Mouse (Mus musculus): Measurements from ENCODE around the gene Snap47. TPM values are rescaled to one million over a fixed set of nuclear protein-coding genes. Genes with fewer than 3 reads are reported as not detected.

The Snap47 gene
- 557 and 614 TPM in 2 replicates for polyA plus RNA-seq (2015; fragmentation: Nextera tagmentation; extraction: Ambion mirVana)

DNA sequence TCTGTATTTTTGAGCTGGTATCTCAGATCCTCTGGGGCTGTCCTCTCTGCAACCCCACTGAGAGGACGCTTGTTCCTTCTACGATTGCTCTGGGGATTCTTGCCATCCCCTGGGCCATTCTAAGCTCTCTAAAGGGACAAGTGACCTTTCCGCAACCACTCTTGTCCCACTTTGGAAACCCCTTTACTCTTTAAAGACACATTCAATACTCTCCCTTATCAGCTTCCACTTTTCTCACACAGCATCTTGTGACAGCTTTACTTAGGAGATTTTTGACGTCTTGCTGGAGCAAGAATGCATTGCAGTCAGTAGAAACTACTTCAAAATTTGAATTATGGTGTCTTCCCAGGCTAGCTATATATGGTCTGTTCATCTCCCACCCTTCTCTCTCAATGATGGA is at the start of gene Snap47:
Gene Snap47 (minus strand): TSS at position 101 of the 400 bp plus-strand sequence.
- no peaks in the 10 kb centered on the region for H3K9me3 ChIP-seq (replicated peaks; ENCODE audit: control insufficient read depth, low read length, poor library complexity, severe bottlenecking)
- ATAC-seq: no peak
- H3K4me2 ChIP-seq (ENCODE audit: low read length): peak within 1 kb of the TSS; percentile 87
- peaks cover 19% of the 10 kb centered on the region for H3K36me3 ChIP-seq (ENCODE audit: control insufficient read depth, insufficient read depth, low read length)
- H3K4me1 ChIP-seq (ENCODE audit: control insufficient read depth, insufficient read depth, low read length): peaks cover 24% of the 10 kb centered on the region
- peak within 1 kb of the TSS; percentile 88 for H3K9ac ChIP-seq (ENCODE audit: low read depth, low read length)
- WGBS: 74% methylated on average over 4 of the region's 4 CpGs
- peak within 1 kb of the TSS; percentile 84 for H3K4me3 ChIP-seq (ENCODE audit: low read depth, low read length)
- peak within 1 kb of the TSS; percentile 85 for H3K27ac ChIP-seq (ENCODE audit: low read length)
- no peaks in the 10 kb centered on the region for H3K27me3 ChIP-seq (ENCODE audit: control insufficient read depth, insufficient read depth, low read depth, low read length)

DNA sequence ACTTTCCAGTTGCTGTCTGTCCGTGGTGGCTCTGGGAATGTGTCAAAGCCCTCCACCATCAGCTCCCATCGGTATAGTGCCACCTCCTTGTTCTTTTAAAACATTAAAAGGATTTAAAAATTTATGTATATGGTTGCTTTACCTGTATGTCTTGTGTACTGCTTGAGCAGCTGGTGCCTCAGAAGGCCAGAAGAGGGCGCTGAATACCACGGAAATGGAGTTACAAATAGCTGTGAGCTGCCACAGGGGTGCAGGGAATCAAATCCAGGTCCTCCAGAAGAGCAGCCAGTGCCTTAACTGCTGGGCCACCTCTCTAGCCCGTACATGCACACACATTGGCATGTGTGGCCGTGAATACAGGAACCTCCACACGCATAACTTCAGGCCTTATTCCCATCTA is 46.8 kb upstream of the Snap47 start:
- peaks cover 39% of the 10 kb centered on the region for H3K36me3 ChIP-seq (ENCODE audit: control insufficient read depth, insufficient read depth, low read length)
- H3K9ac ChIP-seq (ENCODE audit: low read depth, low read length): no peak overlapping the region
- H3K4me2 ChIP-seq (ENCODE audit: low read length): no peak overlapping the region
- no peaks in the 10 kb centered on the region for H3K4me1 ChIP-seq (ENCODE audit: control insufficient read depth, insufficient read depth, low read length)
- H3K9me3 ChIP-seq (replicated peaks; ENCODE audit: control insufficient read depth, low read length, poor library complexity, severe bottlenecking): no peaks in the 10 kb centered on the region
- no peak overlapping the region for H3K27ac ChIP-seq (ENCODE audit: low read length)
- WGBS: 94% methylated on average over 7 of the region's 7 CpGs
- no peaks in the 10 kb centered on the region for H3K27me3 ChIP-seq (ENCODE audit: control insufficient read depth, insufficient read depth, low read depth, low read length)
- no peak for ATAC-seq
- H3K4me3 ChIP-seq (ENCODE audit: low read depth, low read length): no peak overlapping the region

DNA sequence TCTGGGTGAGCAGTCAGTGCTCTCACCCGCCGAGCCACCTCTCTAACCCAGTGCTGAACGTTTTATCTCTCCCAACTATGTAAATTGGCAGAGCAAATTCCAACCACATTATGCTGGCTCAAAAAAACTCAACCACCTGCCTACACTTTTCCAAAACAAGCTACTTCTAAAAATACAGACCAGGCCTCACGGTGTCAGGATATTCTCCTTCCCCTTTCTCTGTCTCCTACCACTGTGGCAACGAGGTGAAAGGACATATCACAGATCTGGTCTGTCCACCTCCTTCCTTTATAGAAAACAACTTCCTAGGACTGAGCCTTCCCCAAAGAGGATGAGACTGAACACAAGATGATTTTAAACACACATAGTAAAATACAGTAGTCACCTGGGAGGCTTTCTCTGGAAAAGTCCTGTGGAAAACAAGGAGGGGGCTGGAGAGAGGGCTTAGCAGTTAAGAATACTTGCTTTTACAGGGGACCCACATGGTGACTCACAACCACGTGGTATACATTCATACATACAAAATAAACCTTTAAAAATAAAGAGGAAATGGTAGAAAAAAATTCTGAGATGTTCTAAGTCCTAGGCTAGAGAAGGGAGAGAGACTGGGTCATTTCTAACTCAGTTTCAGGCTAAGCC is 45.8 kb upstream of the Snap47 start:
- 83% methylated on average over 6 of the region's 6 CpGs for WGBS

DNA sequence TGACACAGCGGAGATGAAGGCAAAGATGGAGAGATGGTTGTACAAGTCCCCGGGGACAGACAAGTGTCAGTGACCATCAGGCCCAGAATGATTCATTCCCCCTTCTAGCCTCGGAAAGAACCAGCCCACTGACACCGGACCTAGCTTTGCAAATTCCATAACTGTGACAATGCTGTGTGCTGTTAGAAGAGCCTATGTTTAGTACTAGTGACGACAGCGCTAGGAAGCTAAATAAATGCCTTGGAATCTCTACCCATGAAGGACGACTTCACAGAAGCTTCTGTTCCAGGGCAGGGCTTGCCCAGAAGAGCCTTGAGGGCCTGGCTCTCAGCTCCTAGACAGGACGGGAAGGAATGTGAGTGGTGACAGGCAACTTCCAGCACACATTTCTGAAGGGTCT is 35.2 kb upstream of the Snap47 start:
- WGBS: 87% methylated on average over 8 of the region's 8 CpGs
- no peak overlapping the region for H3K4me2 ChIP-seq (ENCODE audit: low read length)
- H3K9me3 ChIP-seq (replicated peaks; ENCODE audit: control insufficient read depth, low read length, poor library complexity, severe bottlenecking): no peaks in the 10 kb centered on the region
- no peak overlapping the region for H3K4me3 ChIP-seq (ENCODE audit: low read depth, low read length)
- peaks cover 14% of the 10 kb centered on the region for H3K36me3 ChIP-seq (ENCODE audit: control insufficient read depth, insufficient read depth, low read length)
- H3K4me1 ChIP-seq (ENCODE audit: control insufficient read depth, insufficient read depth, low read length): no peaks in the 10 kb centered on the region
- ATAC-seq: no peak
- H3K27ac ChIP-seq (ENCODE audit: low read length): no peak overlapping the region
- no peak overlapping the region for H3K9ac ChIP-seq (ENCODE audit: low read depth, low read length)
- no peaks in the 10 kb centered on the region for H3K27me3 ChIP-seq (ENCODE audit: control insufficient read depth, insufficient read depth, low read depth, low read length)

More for the DNA sequence above, 45.8 kb upstream of the Snap47 start:
- H3K4me3 ChIP-seq (ENCODE audit: low read depth, low read length): no peak overlapping the region
- H3K27ac ChIP-seq (ENCODE audit: low read length): no peak overlapping the region
- H3K36me3 ChIP-seq (ENCODE audit: control insufficient read depth, insufficient read depth, low read length): peaks cover 36% of the 10 kb centered on the region
- ATAC-seq: no peak
- no peaks in the 10 kb centered on the region for H3K4me1 ChIP-seq (ENCODE audit: control insufficient read depth, insufficient read depth, low read length)
- H3K9me3 ChIP-seq (replicated peaks; ENCODE audit: control insufficient read depth, low read length, poor library complexity, severe bottlenecking): no peaks in the 10 kb centered on the region
- H3K27me3 ChIP-seq (ENCODE audit: control insufficient read depth, insufficient read depth, low read depth, low read length): no peaks in the 10 kb centered on the region
- no peak overlapping the region for H3K4me2 ChIP-seq (ENCODE audit: low read length)
- H3K9ac ChIP-seq (ENCODE audit: low read depth, low read length): no peak overlapping the region

DNA sequence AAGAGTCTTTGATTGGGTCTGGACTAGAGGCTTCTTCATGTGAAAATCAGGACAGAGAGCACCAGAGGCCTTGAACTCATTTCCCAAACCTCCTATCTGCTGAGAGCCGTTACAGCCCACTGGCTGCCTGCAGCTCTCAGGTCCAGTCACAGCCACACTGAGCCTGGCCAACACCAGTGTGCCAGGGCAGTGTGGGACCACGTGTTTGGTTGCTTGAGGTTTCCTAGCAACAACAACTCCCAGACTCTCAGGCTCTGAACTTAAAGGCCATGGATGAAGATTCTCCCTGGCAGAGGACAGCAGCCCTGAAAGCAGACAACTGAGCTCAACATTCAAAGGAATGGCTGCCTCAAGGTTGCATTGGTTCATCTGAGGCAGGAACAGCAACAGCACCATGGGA is 34.7 kb upstream of the Snap47 start:
- WGBS: 64% methylated on average over 2 of the region's 2 CpGs
- H3K4me3 ChIP-seq (ENCODE audit: low read depth, low read length): no peak overlapping the region
- no peak overlapping the region for H3K9ac ChIP-seq (ENCODE audit: low read depth, low read length)
- H3K4me1 ChIP-seq (ENCODE audit: control insufficient read depth, insufficient read depth, low read length): no peaks in the 10 kb centered on the region
- no peaks in the 10 kb centered on the region for H3K9me3 ChIP-seq (replicated peaks; ENCODE audit: control insufficient read depth, low read length, poor library complexity, severe bottlenecking)
- no peaks in the 10 kb centered on the region for H3K27me3 ChIP-seq (ENCODE audit: control insufficient read depth, insufficient read depth, low read depth, low read length)
- peaks cover 11% of the 10 kb centered on the region for H3K36me3 ChIP-seq (ENCODE audit: control insufficient read depth, insufficient read depth, low read length)
- H3K4me2 ChIP-seq (ENCODE audit: low read length): no peak overlapping the region
- no peak for ATAC-seq
- no peak overlapping the region for H3K27ac ChIP-seq (ENCODE audit: low read length)

DNA sequence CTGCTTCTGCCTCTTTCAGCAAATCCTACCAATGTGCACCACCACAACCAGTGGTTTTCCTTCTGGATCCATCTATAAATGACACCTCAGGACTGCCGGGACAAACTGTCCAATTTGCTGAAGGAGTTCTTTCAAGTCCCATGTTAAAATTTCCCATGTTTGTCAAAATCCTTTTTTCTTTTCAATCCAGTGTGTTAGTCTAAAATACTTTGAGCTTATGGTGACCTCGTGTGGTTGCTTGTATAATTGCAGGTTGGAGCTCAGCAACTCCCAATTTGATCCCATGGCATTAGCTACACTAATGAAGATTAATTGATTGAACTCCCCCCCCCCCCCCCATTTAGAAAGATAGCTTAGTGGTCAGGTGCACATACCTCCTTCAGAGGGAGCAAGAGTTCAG is 32.2 kb upstream of the Snap47 start:
- WGBS: 7% methylated on average over 2 of the region's 2 CpGs
- Histone ChIP-seq H3K36me3 (ENCODE audit: control insufficient read depth, insufficient read depth, low read length) (peaks cover 7% of the 10 kb centered on the region; the same call in 1 of the 2 replicates), H3K9me3 (replicated peaks; ENCODE audit: control insufficient read depth, low read length, poor library complexity, severe bottlenecking) (no peaks in the 10 kb centered on the region), H3K27ac (ENCODE audit: low read length) (no peak overlapping the region), H3K4me1 (ENCODE audit: control insufficient read depth, insufficient read depth, low read length) (no peaks in the 10 kb centered on the region), H3K4me2 (ENCODE audit: low read length) (no peak overlapping the region), H3K27me3 (ENCODE audit: control insufficient read depth, insufficient read depth, low read depth, low read length) (no peaks in the 10 kb centered on the region), H3K4me3 (ENCODE audit: low read depth, low read length) (no peak overlapping the region), H3K9ac (ENCODE audit: low read depth, low read length) (no peak overlapping the region)
- no peak for ATAC-seq

DNA sequence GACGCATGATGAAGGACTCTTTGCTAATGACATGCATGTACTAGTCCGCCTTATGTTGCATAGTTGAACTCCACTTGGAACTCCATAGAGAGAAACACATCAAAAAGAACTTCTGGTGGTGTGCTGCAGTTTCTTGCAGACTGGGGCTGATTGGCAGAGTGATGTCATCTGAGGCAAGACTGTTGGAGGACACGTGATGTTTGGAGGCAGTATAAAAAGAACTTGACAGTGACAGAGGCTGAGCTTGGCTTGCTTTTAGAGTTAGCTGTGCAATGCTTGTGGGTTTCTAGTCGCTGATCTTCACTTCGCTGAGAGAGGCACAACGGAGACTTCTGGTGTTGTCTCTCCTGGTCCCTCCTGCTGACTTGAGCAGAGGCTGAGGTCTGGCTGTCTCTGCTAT is 26.3 kb upstream of the Snap47 start:
- H3K4me3 ChIP-seq (ENCODE audit: low read depth, low read length): no peak overlapping the region
- 74% methylated on average over 6 of the region's 6 CpGs for WGBS
- no peaks in the 10 kb centered on the region for H3K27me3 ChIP-seq (ENCODE audit: control insufficient read depth, insufficient read depth, low read depth, low read length)
- H3K9me3 ChIP-seq (replicated peaks; ENCODE audit: control insufficient read depth, low read length, poor library complexity, severe bottlenecking): no peaks in the 10 kb centered on the region
- ATAC-seq: no peak
- no peaks in the 10 kb centered on the region for H3K36me3 ChIP-seq (ENCODE audit: control insufficient read depth, insufficient read depth, low read length)
- H3K4me2 ChIP-seq (ENCODE audit: low read length): no peak overlapping the region
- no peak overlapping the region for H3K27ac ChIP-seq (ENCODE audit: low read length)
- no peaks in the 10 kb centered on the region for H3K4me1 ChIP-seq (ENCODE audit: control insufficient read depth, insufficient read depth, low read length)
- no peak overlapping the region for H3K9ac ChIP-seq (ENCODE audit: low read depth, low read length)

DNA sequence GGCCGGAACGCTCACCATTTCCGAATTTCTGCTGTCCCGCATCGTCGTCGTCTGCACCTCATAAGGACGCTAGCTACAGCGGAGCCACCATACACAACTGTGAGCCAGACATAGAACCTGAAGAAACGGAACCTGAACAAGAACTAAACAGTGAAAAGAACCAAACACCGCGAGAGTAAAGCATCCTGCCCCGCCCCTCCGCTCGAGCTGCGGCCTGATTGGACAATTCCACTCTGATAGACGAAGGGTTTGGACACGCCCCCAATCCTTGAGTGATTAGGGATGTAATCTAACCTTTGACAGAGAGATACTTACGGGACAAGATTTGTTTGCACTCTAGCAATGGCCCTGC is 21.3 kb upstream of the Snap47 start, which contains the start of gene Zfp867:
Gene Zfp867 (minus strand): TSS at position 149 of the 352 bp plus-strand sequence.
- H3K27me3 ChIP-seq (ENCODE audit: control insufficient read depth, insufficient read depth, low read depth, low read length): no peaks in the 10 kb centered on the region
- peak; percentile 95 for ATAC-seq
- H3K4me1 ChIP-seq (ENCODE audit: control insufficient read depth, insufficient read depth, low read length): peaks cover 7% of the 10 kb centered on the region; the same call in 1 of the 2 replicates
- no peaks in the 10 kb centered on the region for H3K36me3 ChIP-seq (ENCODE audit: control insufficient read depth, insufficient read depth, low read length)
- peak within 1 kb of the TSS; percentile 97 for H3K9ac ChIP-seq (ENCODE audit: low read depth, low read length)
- H3K27ac ChIP-seq (ENCODE audit: low read length): peak within 1 kb of the TSS; percentile 87
- H3K9me3 ChIP-seq (replicated peaks; ENCODE audit: control insufficient read depth, low read length, poor library complexity, severe bottlenecking): no peaks in the 10 kb centered on the region
- peak within 1 kb of the TSS; percentile 72 for H3K4me2 ChIP-seq (ENCODE audit: low read length)
- peak within 1 kb of the TSS; percentile 91 for H3K4me3 ChIP-seq (ENCODE audit: low read depth, low read length)
- WGBS: under 1% methylated on average over 19 of the region's 19 CpGs

DNA sequence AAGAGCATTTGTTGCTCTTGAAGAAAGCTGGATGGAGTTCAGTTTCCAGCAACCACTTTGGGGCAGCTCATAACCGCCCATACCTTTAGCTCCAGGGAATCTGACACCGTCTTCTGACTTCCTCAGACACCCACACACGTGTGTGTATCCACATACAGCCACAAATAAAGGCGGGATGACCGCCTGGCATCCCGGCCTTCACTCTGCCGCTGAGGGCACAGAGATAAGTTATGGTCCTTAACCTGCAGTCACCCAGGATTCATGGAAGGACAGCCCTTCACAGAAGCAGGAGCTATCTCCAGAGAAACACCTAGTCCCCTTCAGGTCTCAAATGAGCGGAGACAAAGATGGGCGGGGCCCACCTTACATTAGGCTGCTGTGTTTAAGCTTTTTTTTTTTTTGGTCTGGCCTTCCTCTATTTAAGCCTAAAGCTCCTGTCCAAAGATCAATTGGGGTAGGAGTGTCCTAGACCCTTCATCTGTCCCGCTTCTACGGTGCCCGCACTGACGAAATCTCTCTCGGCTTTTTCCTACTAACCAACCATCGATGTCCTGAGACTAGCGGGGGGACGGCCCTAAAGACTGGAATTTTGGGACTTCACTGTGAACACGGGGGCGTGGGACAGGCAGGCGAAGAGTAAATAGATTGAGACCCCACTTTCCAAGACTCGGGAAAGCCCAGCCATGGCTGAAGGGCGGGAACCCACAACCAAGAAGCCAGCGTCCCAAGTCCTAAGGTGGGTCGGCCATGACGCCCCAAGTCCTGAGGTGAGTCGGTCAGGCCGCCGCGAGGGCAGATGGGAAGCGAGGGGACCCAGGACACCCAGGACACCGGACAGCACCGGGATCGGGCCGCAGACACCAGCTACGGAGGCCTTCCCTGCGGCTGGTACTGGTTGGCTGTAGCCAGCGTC is 20.7 kb upstream of the Snap47 start:
- 8% methylated on average over 37 of the region's 37 CpGs for WGBS
- Histone ChIP-seq H3K4me3 (ENCODE audit: low read depth, low read length) (peak overlapping the region; percentile 91), H3K36me3 (ENCODE audit: control insufficient read depth, insufficient read depth, low read length) (no peaks in the 10 kb centered on the region), H3K4me1 (ENCODE audit: control insufficient read depth, insufficient read depth, low read length) (peaks cover 7% of the 10 kb centered on the region; the same call in 1 of the 2 replicates), H3K9me3 (replicated peaks; ENCODE audit: control insufficient read depth, low read length, poor library complexity, severe bottlenecking) (no peaks in the 10 kb centered on the region), H3K27ac (ENCODE audit: low read length) (peak overlapping the region; percentile 87), H3K4me2 (ENCODE audit: low read length) (peak overlapping the region; percentile 72), H3K9ac (ENCODE audit: low read depth, low read length) (peak overlapping the region; percentile 97), H3K27me3 (ENCODE audit: control insufficient read depth, insufficient read depth, low read depth, low read length) (no peaks in the 10 kb centered on the region)
- peak; percentile 88 for ATAC-seq

Measured in midbrain, embryonic 16.5 days (tissue).